Mouse (Mus musculus): ENCODE data around the gene Nrtn. TPM values are rescaled to one million over a fixed set of nuclear protein-coding genes. Genes with fewer than 3 reads are reported as not detected.

Nrtn gene
- total and polyA plus RNA-seq, 3 experiments, result not detected

- no peak for TF ChIP-seq GATA2 (IDR thresholded peaks at IDR 0.05; ENCODE audit: borderline replicate concordance, low read depth, low read length)
- TF ChIP-seq GATA1 (IDR thresholded peaks at IDR 0.05; ENCODE audit: borderline replicate concordance, low read length), result no peak
- no peak for TF ChIP-seq CTCF (IDR thresholded peaks at IDR 0.05; ENCODE audit: low read depth, low read length)
- TF ChIP-seq TAL1 (conservative IDR thresholded peaks at IDR 0.05; ENCODE audit: low read depth, low read length), result no peak
- TF ChIP-seq POLR2AphosphoS5 (IDR thresholded peaks at IDR 0.05; ENCODE audit: insufficient replicate concordance, low read depth, low read length), result no peak
- H3K9me3 ChIP-seq (replicated peaks), result no peaks in the 10 kb centered on the region
- DNase-seq (ENCODE audit: low spot score) (peak; percentile 91), ATAC-seq (ENCODE audit: extremely low read depth, insufficient number of reproducible peaks, low FRiP score, poor library complexity, severe bottlenecking) (peak; percentile 83)
- H3K4me3 ChIP-seq (ENCODE audit: low read depth, low read length), result peak overlapping the region; percentile 86
- H3K4me1 ChIP-seq (ENCODE audit: insufficient read depth, low read depth, low read length), result peaks cover 61% of the 10 kb centered on the region
- H3K27me3 ChIP-seq (ENCODE audit: insufficient read depth, low read length), result no peaks in the 10 kb centered on the region
- H3K36me3 ChIP-seq (replicated peaks), result peaks cover 70% of the 10 kb centered on the region
Observed at GRCm38 (mm10) chr17:56716655-56717362, 40.5 kb downstream of the Nrtn start.

- TF ChIP-seq GATA1 (IDR thresholded peaks at IDR 0.05; ENCODE audit: borderline replicate concordance, low read length), result no peak
- TF ChIP-seq CTCF (IDR thresholded peaks at IDR 0.05; ENCODE audit: low read depth, low read length), result no peak
- no peak for TF ChIP-seq POLR2AphosphoS5 (IDR thresholded peaks at IDR 0.05; ENCODE audit: insufficient replicate concordance, low read depth, low read length)
- TF ChIP-seq GATA2 (IDR thresholded peaks at IDR 0.05; ENCODE audit: borderline replicate concordance, low read depth, low read length), result no peak
- Histone ChIP-seq H3K27me3 (ENCODE audit: insufficient read depth, low read length) (no peaks in the 10 kb centered on the region), H3K4me3 (ENCODE audit: low read depth, low read length) (peak overlapping the region; percentile 86), H3K36me3 (replicated peaks) (peaks cover 70% of the 10 kb centered on the region), H3K4me1 (ENCODE audit: insufficient read depth, low read depth, low read length) (peaks cover 63% of the 10 kb centered on the region), H3K9me3 (replicated peaks) (no peaks in the 10 kb centered on the region)
- ATAC-seq (ENCODE audit: extremely low read depth, insufficient number of reproducible peaks, low FRiP score, poor library complexity, severe bottlenecking) (no peak), DNase-seq (ENCODE audit: low spot score) (no peak)
Observed at GRCm38 (mm10) chr17:56715914-56716654, 41.2 kb downstream of the Nrtn start.

- no peak for ATAC-seq (ENCODE audit: extremely low read depth, insufficient number of reproducible peaks, low FRiP score, poor library complexity, severe bottlenecking)
- Histone ChIP-seq H3K36me3 (replicated peaks) (peaks cover 70% of the 10 kb centered on the region), H3K4me3 (ENCODE audit: low read depth, low read length) (peak overlapping the region; percentile 86; the same call in 1 of the 2 replicates), H3K4me1 (ENCODE audit: insufficient read depth, low read depth, low read length) (peaks cover 62% of the 10 kb centered on the region), H3K27me3 (ENCODE audit: insufficient read depth, low read length) (no peaks in the 10 kb centered on the region), H3K9me3 (replicated peaks) (no peaks in the 10 kb centered on the region)
- TF ChIP-seq GATA2 (IDR thresholded peaks at IDR 0.05; ENCODE audit: borderline replicate concordance, low read depth, low read length) (no peak), CTCF (IDR thresholded peaks at IDR 0.05; ENCODE audit: low read depth, low read length) (no peak), POLR2AphosphoS5 (IDR thresholded peaks at IDR 0.05; ENCODE audit: insufficient replicate concordance, low read depth, low read length) (no peak), GATA1 (IDR thresholded peaks at IDR 0.05; ENCODE audit: borderline replicate concordance, low read length) (no peak), TAL1 (conservative IDR thresholded peaks at IDR 0.05; ENCODE audit: low read depth, low read length) (no peak)
- no peak for DNase-seq (ENCODE audit: low spot score)
Observed at GRCm38 (mm10) chr17:56715360-56715759, 42.0 kb downstream of the Nrtn start.

- no peak for TF ChIP-seq GATA2 (IDR thresholded peaks at IDR 0.05; ENCODE audit: borderline replicate concordance, low read depth, low read length)
- TF ChIP-seq TAL1 (conservative IDR thresholded peaks at IDR 0.05; ENCODE audit: low read depth, low read length), result no peak
- TF ChIP-seq CTCF (IDR thresholded peaks at IDR 0.05; ENCODE audit: low read depth, low read length), result no peak
- TF ChIP-seq POLR2AphosphoS5 (IDR thresholded peaks at IDR 0.05; ENCODE audit: insufficient replicate concordance, low read depth, low read length), result no peak
- no peak for TF ChIP-seq GATA1 (IDR thresholded peaks at IDR 0.05; ENCODE audit: borderline replicate concordance, low read length)
- H3K9me3 ChIP-seq (replicated peaks), result no peaks in the 10 kb centered on the region
- no peaks in the 10 kb centered on the region; the same call in 1 of the 2 replicates for H3K27me3 ChIP-seq (ENCODE audit: insufficient read depth, low read length)
- H3K4me1 ChIP-seq (ENCODE audit: insufficient read depth, low read depth, low read length), result peaks cover 65% of the 10 kb centered on the region
- ATAC-seq (ENCODE audit: extremely low read depth, insufficient number of reproducible peaks, low FRiP score, poor library complexity, severe bottlenecking), result no peak
- no peak for DNase-seq (ENCODE audit: low spot score)
- H3K4me3 ChIP-seq (ENCODE audit: low read depth, low read length), result no peak overlapping the region
- peaks cover 100% of the 10 kb centered on the region for H3K36me3 ChIP-seq (replicated peaks)
Observed at GRCm38 (mm10) chr17:56709708-56710107, 47.6 kb downstream of the Nrtn start.

GRCm38 (mm10) chr17:56708692-56709091, 48.6 kb downstream of the Nrtn start:
- no peak for ATAC-seq (ENCODE audit: extremely low read depth, insufficient number of reproducible peaks, low FRiP score, poor library complexity, severe bottlenecking)
- H3K4me3 ChIP-seq (ENCODE audit: low read depth, low read length), result no peak overlapping the region
- TF ChIP-seq CTCF (IDR thresholded peaks at IDR 0.05; ENCODE audit: low read depth, low read length) (no peak), GATA1 (IDR thresholded peaks at IDR 0.05; ENCODE audit: borderline replicate concordance, low read length) (no peak), TAL1 (conservative IDR thresholded peaks at IDR 0.05; ENCODE audit: low read depth, low read length) (no peak), POLR2AphosphoS5 (IDR thresholded peaks at IDR 0.05; ENCODE audit: insufficient replicate concordance, low read depth, low read length) (no peak), GATA2 (IDR thresholded peaks at IDR 0.05; ENCODE audit: borderline replicate concordance, low read depth, low read length) (no peak)
- H3K4me1 ChIP-seq (ENCODE audit: insufficient read depth, low read depth, low read length), result peaks cover 65% of the 10 kb centered on the region
- H3K36me3 ChIP-seq (replicated peaks), result peaks cover 100% of the 10 kb centered on the region
- H3K27me3 ChIP-seq (ENCODE audit: insufficient read depth, low read length), result no peaks in the 10 kb centered on the region; the same call in 1 of the 2 replicates
- no peak for DNase-seq (ENCODE audit: low spot score)
- H3K9me3 ChIP-seq (replicated peaks), result no peaks in the 10 kb centered on the region

GRCm38 (mm10) chr17:56706515-56706914, 50.8 kb downstream of the Nrtn start:
- no peak overlapping the region for H3K4me3 ChIP-seq (ENCODE audit: low read depth, low read length)
- peaks cover 48% of the 10 kb centered on the region for H3K4me1 ChIP-seq (ENCODE audit: insufficient read depth, low read depth, low read length)
- DNase-seq (ENCODE audit: low spot score) (no peak), ATAC-seq (ENCODE audit: extremely low read depth, insufficient number of reproducible peaks, low FRiP score, poor library complexity, severe bottlenecking) (peak; percentile 42; the same call in 1 of the 2 replicates)
- no peaks in the 10 kb centered on the region for H3K9me3 ChIP-seq (replicated peaks)
- no peaks in the 10 kb centered on the region; the same call in 1 of the 2 replicates for H3K27me3 ChIP-seq (ENCODE audit: insufficient read depth, low read length)
- TF ChIP-seq GATA2 (IDR thresholded peaks at IDR 0.05; ENCODE audit: borderline replicate concordance, low read depth, low read length) (no peak), POLR2AphosphoS5 (IDR thresholded peaks at IDR 0.05; ENCODE audit: insufficient replicate concordance, low read depth, low read length) (no peak), TAL1 (conservative IDR thresholded peaks at IDR 0.05; ENCODE audit: low read depth, low read length) (0 out of 2 replicates have a peak, but pooled peaks have one; percentile 16)
- peaks cover 98% of the 10 kb centered on the region for H3K36me3 ChIP-seq (replicated peaks)
